Mouse (Mus musculus) induced T-regulatory cell, adult 2 months (primary cell): ENCODE results near the gene Ddah2.

Experiments
- DNase-seq: peaks from one replicate; pipeline ENCODE4 v3.0.0-alpha.2; 2012; ENCODE audit warnings: low read depth

The Ddah2 gene

GRCm38 (mm10) chr17:35058911-35059892 is at the start of gene Ddah2:
TSS of gene Ddah2 (plus strand) at chr17:35059035.
- peak; percentile 91 for DNase-seq

GRCm38 (mm10) chr17:35009586-35009985 is 49.2 kb upstream of the Ddah2 start:
- DNase-seq = no peak

- no peak for DNase-seq
Observed at GRCm38 (mm10) chr17:35011440-35011839, 47.4 kb upstream of the Ddah2 start.

- no peak for DNase-seq
Observed at GRCm38 (mm10) chr17:35012430-35012829, 46.4 kb upstream of the Ddah2 start.

GRCm38 (mm10) chr17:35013221-35013620 is 45.6 kb upstream of the Ddah2 start:
- DNase-seq = no peak

GRCm38 (mm10) chr17:35015296-35015695 is 43.5 kb upstream of the Ddah2 start:
- DNase-seq = no peak

GRCm38 (mm10) chr17:35016376-35016775 is 42.5 kb upstream of the Ddah2 start, which contains the start of gene Vwa7:
TSS of gene Vwa7 (plus strand) at chr17:35016579.
- no peak for DNase-seq

GRCm38 (mm10) chr17:35016791-35017705 is 41.8 kb upstream of the Ddah2 start:
- DNase-seq = peak; percentile 46

- no peak for DNase-seq
Observed at GRCm38 (mm10) chr17:35017706-35018030, 41.2 kb upstream of the Ddah2 start.

GRCm38 (mm10) chr17:35018171-35018570 is 40.7 kb upstream of the Ddah2 start:
- no peak for DNase-seq

- no peak for DNase-seq
Observed at GRCm38 (mm10) chr17:35019894-35020293, 38.9 kb upstream of the Ddah2 start.

GRCm38 (mm10) chr17:35020551-35020950 is 38.3 kb upstream of the Ddah2 start:
- no peak for DNase-seq

- DNase-seq = peak; percentile 92
Observed at GRCm38 (mm10) chr17:35021163-35021808, 37.5 kb upstream of the Ddah2 start.

GRCm38 (mm10) chr17:35021842-35022477 is 36.9 kb upstream of the Ddah2 start:
- DNase-seq = no peak

- DNase-seq = no peak
Observed at GRCm38 (mm10) chr17:35022541-35023060, 36.2 kb upstream of the Ddah2 start.

GRCm38 (mm10) chr17:35023221-35023620 is 35.6 kb upstream of the Ddah2 start:
- DNase-seq = no peak

- no peak for DNase-seq
Observed at GRCm38 (mm10) chr17:35023756-35024155, 35.1 kb upstream of the Ddah2 start.

GRCm38 (mm10) chr17:35024261-35024660 is 34.6 kb upstream of the Ddah2 start:
- DNase-seq = no peak

GRCm38 (mm10) chr17:35024691-35025488 is 33.9 kb upstream of the Ddah2 start:
- DNase-seq = no peak

- no peak for DNase-seq
Observed at GRCm38 (mm10) chr17:35026206-35026605, 32.6 kb upstream of the Ddah2 start.
